Mouse (Mus musculus) cerebellum, postnatal 25 days (tissue): ENCODE measurements at regions not wholly inside any gene's neighbourhood (a gene's known extent, or its start where the extent isn't known, plus 50 kb on each side); places are given as distances from the start of the nearest gene placed in this dataset.

Experiments
- DNase-seq, 2 experiments: peaks; one replicate each; pipeline ENCODE4 v3.0.0; 2021; ENCODE audit warnings: mixed read lengths in 2 of 2

- DNase-seq = no peak
Observed at GRCm38 (mm10) chr4:55282474-55282873, 67.4 kb upstream of the Rad23b start.

DNA sequence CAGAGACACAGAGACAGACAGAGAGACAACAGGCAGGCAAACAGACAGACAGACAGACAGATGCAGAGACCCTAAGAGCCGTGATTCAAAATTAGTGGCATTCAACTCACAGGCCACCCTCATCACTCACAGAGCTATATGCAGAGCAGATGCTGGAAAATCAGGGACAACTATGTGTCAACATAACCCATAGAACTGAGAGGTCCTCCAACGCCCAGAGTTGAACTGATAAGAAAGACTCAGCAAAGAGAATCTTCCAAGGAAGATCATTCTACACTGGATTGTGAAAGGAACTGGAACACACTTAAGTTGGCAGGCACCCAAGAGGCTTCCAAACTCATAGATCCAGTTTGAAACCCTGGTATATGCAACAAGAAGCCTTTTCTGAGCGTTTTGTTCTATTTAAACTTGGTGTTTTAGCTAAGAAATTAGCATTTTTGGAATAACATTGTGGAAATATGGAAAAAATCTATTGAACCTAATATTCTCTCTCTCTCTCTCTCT, 65.1 kb upstream of the Rad23b start:
- no peak for DNase-seq

- DNase-seq = no peak
Observed at GRCm38 (mm10) chr4:55285641-55286040, 64.2 kb upstream of the Rad23b start.

DNA sequence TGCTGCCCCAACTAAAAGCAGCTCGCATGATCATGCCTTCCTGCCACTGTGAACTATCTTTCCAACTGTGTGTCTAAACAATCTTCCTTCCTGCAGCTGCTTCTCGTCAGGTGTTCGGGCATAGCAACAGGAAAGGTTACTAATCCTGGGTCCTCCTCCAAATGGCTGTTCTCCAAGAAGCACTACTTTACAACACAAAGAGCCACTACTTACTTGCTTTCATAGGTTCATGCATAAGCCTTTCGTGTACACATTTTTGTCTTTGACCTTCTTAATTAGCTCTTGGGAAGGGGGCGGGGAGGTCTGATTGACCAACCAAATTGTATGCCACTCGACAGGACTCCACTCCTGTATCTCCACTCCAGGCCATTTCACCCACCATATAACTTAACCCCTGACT, 61.4 kb upstream of the Rad23b start:
- DNase-seq = no peak

- peak in 1 of 2 experiments; percentile 10 for DNase-seq
Observed at GRCm38 (mm10) chr4:55292277-55292676, 57.6 kb upstream of the Rad23b start.

DNA sequence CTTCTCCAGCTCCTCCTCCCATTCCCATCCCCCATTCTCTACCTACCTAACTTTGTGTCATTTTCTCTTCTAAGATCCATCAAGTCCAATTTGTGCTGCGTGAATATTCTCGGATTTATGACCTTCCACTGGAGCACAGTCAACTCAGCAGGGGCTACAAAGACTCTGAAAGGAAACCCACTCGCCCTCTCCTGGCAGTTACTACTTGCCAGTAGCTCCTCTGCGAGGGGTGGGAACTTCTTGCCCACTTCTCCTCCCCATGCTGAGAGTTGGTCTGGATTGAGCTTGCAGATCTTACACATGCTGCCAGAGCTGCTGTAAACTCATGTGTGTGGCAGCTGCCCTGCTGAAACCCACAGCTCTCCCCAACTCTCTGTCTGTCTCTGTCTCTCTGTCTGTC, 57.1 kb upstream of the Rad23b start:
- no peak for DNase-seq

DNA sequence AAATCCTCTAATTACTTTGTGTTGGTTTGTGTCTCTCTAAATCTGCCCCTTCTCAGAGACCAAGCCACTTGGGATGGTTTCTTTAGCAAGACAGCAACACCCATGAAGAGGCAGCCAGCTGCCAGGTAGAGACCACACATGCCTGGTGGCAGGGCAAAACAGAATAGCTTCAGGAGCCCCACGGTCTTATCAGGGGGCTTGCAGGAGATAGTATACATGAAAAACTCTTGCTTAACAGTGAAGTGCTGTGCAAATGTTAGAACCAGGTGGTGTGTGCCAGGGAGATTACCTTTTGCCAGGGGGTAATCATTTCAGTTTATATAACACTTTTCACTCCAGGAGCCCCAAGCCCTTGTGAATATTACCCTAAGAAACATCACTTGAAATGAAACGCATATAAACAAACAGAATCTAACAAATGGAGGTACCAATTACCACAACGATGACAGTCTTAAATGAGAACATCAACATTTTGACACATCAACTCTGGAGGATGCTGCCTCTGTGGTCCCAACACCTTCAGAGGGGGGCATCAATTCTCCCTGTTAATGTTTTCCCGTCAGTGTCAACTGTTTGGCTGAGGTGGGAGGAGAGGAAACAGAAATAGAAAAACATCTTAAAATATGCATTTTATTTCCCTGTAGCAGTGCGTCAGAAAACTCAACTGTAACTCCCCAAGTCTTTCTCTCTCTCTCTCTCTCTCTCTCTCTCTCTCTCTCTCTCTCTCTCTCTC, 56.3 kb upstream of the Rad23b start:
- DNase-seq = no peak

DNA sequence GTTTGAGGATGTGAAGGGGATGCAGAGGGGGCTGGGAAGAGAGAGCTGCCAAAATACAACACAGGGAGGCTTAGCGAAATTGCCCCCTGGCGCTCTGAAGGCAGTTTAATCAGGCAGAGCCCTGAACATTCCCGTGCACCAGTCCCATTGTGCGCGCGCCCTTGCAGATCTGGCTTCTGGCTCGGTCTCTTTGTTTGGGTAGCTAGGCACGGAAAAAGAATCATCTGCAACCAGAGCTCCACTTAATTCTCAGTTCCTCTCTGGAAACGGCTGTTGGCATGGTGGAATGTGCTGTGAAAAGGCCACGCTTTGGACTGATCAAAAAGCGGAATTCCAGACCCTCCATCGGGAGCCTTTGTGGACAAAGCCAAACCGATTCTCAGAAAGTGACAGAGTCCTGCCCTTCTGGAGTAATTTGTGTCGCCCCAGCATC, 55.6 kb upstream of the Rad23b start:
- peak; percentile 13 to 14 for DNase-seq

- DNase-seq = no peak
Observed at GRCm38 (mm10) chr4:55297841-55298240, 52.0 kb upstream of the Rad23b start.
